Mouse (Mus musculus): ENCODE data around the gene Platr17.
"Not testable (repeated sequence)": the region's sequence is repeated elsewhere in the genome, so short reads cannot be mapped to it uniquely, and the experiment has no call there.

GRCm38 (mm10) chr17:33888230-33888629 lies 16.7 kb upstream of the Platr17 start:
- TF ChIP-seq CTCF, EP300 (IDR thresholded peaks at IDR 0.05): not testable (repeated sequence)
